Mouse (Mus musculus) embryo, embryonic 10 days (tissue): ENCODE data around the gene Arhgap10.

Experiments
- DNase-seq: peaks from one replicate; pipeline ENCODE4 v3.0.0-alpha.2; 2015; ENCODE audit warnings: low spot score

The Arhgap10 gene

GRCm38 (mm10) chr8:77214665-77215064 is 303.1 kb downstream of the Arhgap10 start:
- no peak for DNase-seq

DNA sequence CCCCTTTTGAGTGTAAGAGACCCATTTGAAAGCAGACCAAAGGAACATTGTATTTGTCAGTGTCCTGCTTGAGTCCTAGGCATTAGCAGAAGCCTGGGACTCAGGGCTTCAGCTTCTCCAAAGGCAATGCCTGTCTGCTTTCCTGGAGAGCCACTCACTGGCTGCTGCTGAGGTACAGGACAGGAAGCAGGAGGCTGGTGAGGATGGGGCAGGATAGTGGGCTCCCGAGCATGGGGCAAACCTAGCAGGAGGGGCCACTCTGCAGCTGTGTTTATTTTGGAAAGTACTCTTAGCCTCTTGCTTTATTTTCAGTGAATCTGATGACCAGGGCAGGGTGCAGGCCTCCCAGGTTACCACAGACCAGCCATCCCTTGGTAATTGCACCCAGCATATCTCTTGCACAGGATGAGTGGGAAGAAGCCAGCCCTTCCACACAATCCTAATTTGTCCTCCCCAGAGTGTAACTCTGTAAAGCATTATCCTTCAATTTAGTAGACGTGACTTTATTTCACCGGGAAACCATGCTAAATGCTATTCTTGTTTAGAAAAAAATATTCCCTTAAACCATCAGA is 303.8 kb downstream of the Arhgap10 start:
- DNase-seq = no peak

DNA sequence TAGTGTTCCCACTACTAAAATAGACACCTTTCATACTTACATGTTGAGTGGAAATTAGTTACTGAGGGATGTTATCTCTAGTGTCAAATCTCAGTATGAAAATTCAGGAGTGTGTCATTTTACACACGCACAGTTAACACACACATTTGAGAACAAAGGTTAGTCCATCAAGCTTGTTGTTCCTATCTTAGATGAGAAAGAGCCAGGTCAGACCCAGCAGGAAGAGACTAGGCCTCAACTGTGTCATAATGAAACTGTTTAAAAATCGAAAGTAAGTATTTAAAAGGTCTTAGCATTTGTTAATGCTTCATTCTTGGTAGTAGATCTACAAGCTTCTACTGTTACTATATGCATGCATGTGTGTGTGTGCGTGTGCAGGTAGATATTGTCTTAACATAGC is 308.5 kb downstream of the Arhgap10 start:
- no peak for DNase-seq
